Mouse (Mus musculus) v-Abl transformed pro-B cells (cell line): ENCODE measurements around the gene Ezh1.

ENCODE experiments used
- in situ Hi-C, 2 experiments: fragments of 400-800 bp; cut with MboI; formaldehyde crosslinking; loops; one replicate each; pipeline ENCODE4 v1.15.1; 2025; ENCODE audit not compliant: unreplicated experiment in 2 of 2

Gene Ezh1

GRCm38 (mm10) chr11:101186526-101187247 is 39.6 kb downstream of the Ezh1 start:
- in situ Hi-C loops = loop anchor here (25.0 kb wide), 1 partner anchor 824 kb away; the partner anchor contains the start of gene Hap1 (in 2 of the 2)

- in situ Hi-C loops = loop anchor here (25.0 kb wide), 1 partner anchor 823 kb away; the partner anchor contains the start of gene Hap1 (in 2 of the 2)
Measured at GRCm38 (mm10) chr11:101185441-101185840, 40.8 kb downstream of the Ezh1 start.

- in situ Hi-C loops = loop anchor here (5.0 to 25.0 kb wide), 3 partner anchors 103 to 823 kb away; partner anchors contain the start of genes Hap1 (in 2 of the 2) and Coasy (in 1 of the 2)
Measured at GRCm38 (mm10) chr11:101184984-101185383, 41.3 kb downstream of the Ezh1 start.

GRCm38 (mm10) chr11:101182771-101183517 is 43.3 kb downstream of the Ezh1 start:
- in situ Hi-C loops = loop anchor here (5.0 to 25.0 kb wide), 3 partner anchors 101 to 821 kb away; partner anchors contain the start of genes Hap1 (in 2 of the 2) and Coasy (in 1 of the 2)

- in situ Hi-C loops = loop anchor here (5.0 to 25.0 kb wide), 3 partner anchors 100 to 820 kb away; partner anchors contain the start of genes Hap1 (in 2 of the 2) and Coasy (in 1 of the 2)
Measured at GRCm38 (mm10) chr11:101181961-101182360, 44.3 kb downstream of the Ezh1 start.

GRCm38 (mm10) chr11:101180846-101181740 is 45.2 kb downstream of the Ezh1 start:
- in situ Hi-C loops = loop anchor here (5.0 to 25.0 kb wide), 3 partner anchors 99 to 819 kb away; partner anchors contain the start of genes Hap1 (in 2 of the 2) and Coasy (in 1 of the 2)

- in situ Hi-C loops = loop anchor here (5.0 to 25.0 kb wide), 3 partner anchors 98 to 818 kb away; partner anchors contain the start of genes Hap1 (in 2 of the 2) and Coasy (in 1 of the 2)
Measured at GRCm38 (mm10) chr11:101180261-101180660, 46.0 kb downstream of the Ezh1 start.

GRCm38 (mm10) chr11:101179306-101179705 is 47.0 kb downstream of the Ezh1 start:
- in situ Hi-C loops = loop anchor here (25.0 kb wide), 1 partner anchor 817 kb away; the partner anchor contains the start of gene Hap1 (in 2 of the 2)

GRCm38 (mm10) chr11:101178061-101179058 is 47.9 kb downstream of the Ezh1 start:
- in situ Hi-C loops = loop anchor here (25.0 kb wide), 1 partner anchor 816 kb away; the partner anchor contains the start of gene Hap1 (in 2 of the 2)

- in situ Hi-C loops = loop anchor here (25.0 kb wide), 1 partner anchor 815 kb away; the partner anchor contains the start of gene Hap1 (in 2 of the 2)
Measured at GRCm38 (mm10) chr11:101176933-101177773, 49.1 kb downstream of the Ezh1 start.

- in situ Hi-C loops = loop anchor here (25.0 kb wide), 1 partner anchor 814 kb away; the partner anchor contains the start of gene Hap1 (in 2 of the 2)
Measured at GRCm38 (mm10) chr11:101176117-101176691, 50.1 kb downstream of the Ezh1 start.

GRCm38 (mm10) chr11:101175636-101176116 is 50.6 kb downstream of the Ezh1 start:
- in situ Hi-C loops = loop anchor here (25.0 kb wide), 1 partner anchor 813 kb away; the partner anchor contains the start of gene Hap1 (in 2 of the 2)

GRCm38 (mm10) chr11:101174851-101175628 is 51.2 kb downstream of the Ezh1 start, which contains the start of gene Ccr10:
TSS of gene Ccr10 (minus strand) at chr11:101175443.
- in situ Hi-C loops = loop anchor here (5.0 to 25.0 kb wide), 3 partner anchors 43 to 813 kb away; partner anchors contain the start of genes Hap1 (in 2 of the 2) and Coasy (in 1 of the 2)

GRCm38 (mm10) chr11:101174389-101174745 is 51.9 kb downstream of the Ezh1 start:
- in situ Hi-C loops = loop anchor here (5.0 kb wide), 2 partner anchors 42 to 92 kb away; partner anchors contain the start of gene Coasy (in 1 of the 2)

GRCm38 (mm10) chr11:101173631-101174388 is 52.5 kb downstream of the Ezh1 start:
- in situ Hi-C loops = loop anchor here (5.0 kb wide), 2 partner anchors 42 to 92 kb away; partner anchors contain the start of gene Coasy (in 1 of the 2)
